Mouse (Mus musculus) ZHBTc4 (cell line): ENCODE measurements around the gene Kidins220.
A peak's percentile ranks its signal among the peaks of the same experiment; 100 is the strongest.

Experiments
- DNase-seq: peaks from one replicate; pipeline ENCODE4 v3.0.0-alpha.2; 2011; ENCODE audit warnings: low read depth, low spot score

Kidins220 gene

GRCm38 (mm10) chr12:24974446-24975114, at the start of gene Kidins220:
TSS of gene Kidins220 (plus strand) at chr12:24974925.
- peak; percentile 98 for DNase-seq

- no peak for DNase-seq
Measured at GRCm38 (mm10) chr12:24925276-24925675, 49.4 kb upstream of the Kidins220 start.

- no peak for DNase-seq
Measured at GRCm38 (mm10) chr12:24925684-24926083, 49.0 kb upstream of the Kidins220 start.

GRCm38 (mm10) chr12:24928051-24928748, 46.5 kb upstream of the Kidins220 start:
- no peak for DNase-seq

GRCm38 (mm10) chr12:24929043-24929442, 45.7 kb upstream of the Kidins220 start:
- no peak for DNase-seq

- DNase-seq: no peak
Measured at GRCm38 (mm10) chr12:24930760-24931159, 44.0 kb upstream of the Kidins220 start.

- DNase-seq: no peak
Measured at GRCm38 (mm10) chr12:24932120-24932519, 42.6 kb upstream of the Kidins220 start.

- no peak for DNase-seq
Measured at GRCm38 (mm10) chr12:24933206-24933775, 41.4 kb upstream of the Kidins220 start.

- DNase-seq: no peak
Measured at GRCm38 (mm10) chr12:24933996-24934395, 40.7 kb upstream of the Kidins220 start.

- DNase-seq: no peak
Measured at GRCm38 (mm10) chr12:24936281-24936680, 38.4 kb upstream of the Kidins220 start.

GRCm38 (mm10) chr12:24939372-24939771, 35.4 kb upstream of the Kidins220 start:
- DNase-seq: no peak

GRCm38 (mm10) chr12:24942619-24943287, 32.0 kb upstream of the Kidins220 start:
- no peak for DNase-seq

- no peak for DNase-seq
Measured at GRCm38 (mm10) chr12:24943427-24943826, 31.3 kb upstream of the Kidins220 start.

- DNase-seq: no peak
Measured at GRCm38 (mm10) chr12:24944597-24944996, 30.1 kb upstream of the Kidins220 start.

- no peak for DNase-seq
Measured at GRCm38 (mm10) chr12:24947065-24947464, 27.7 kb upstream of the Kidins220 start.

GRCm38 (mm10) chr12:24948344-24948743, 26.4 kb upstream of the Kidins220 start:
- DNase-seq: peak; percentile 63

- peak; percentile 90 for DNase-seq
Measured at GRCm38 (mm10) chr12:24950376-24951046, 24.2 kb upstream of the Kidins220 start.

- peak; percentile 83 for DNase-seq
Measured at GRCm38 (mm10) chr12:24952147-24952546, 22.6 kb upstream of the Kidins220 start.

- no peak for DNase-seq
Measured at GRCm38 (mm10) chr12:24955137-24955536, 19.6 kb upstream of the Kidins220 start.

GRCm38 (mm10) chr12:24958526-24958925, 16.2 kb upstream of the Kidins220 start:
- DNase-seq: no peak

- no peak for DNase-seq
Measured at GRCm38 (mm10) chr12:24961821-24962220, 12.9 kb upstream of the Kidins220 start.
